Mouse (Mus musculus): ENCODE measurements around the gene Cpa2. TPM values are rescaled to one million over a fixed set of nuclear protein-coding genes. Genes with fewer than 3 reads are reported as not detected.

Cpa2 gene
- total and polyA plus RNA-seq, 3 experiments = 0.12 to 0.43 TPM; not detected in 1

GRCm38 (mm10) chr6:30538240-30538639 lies 3.1 kb upstream of the Cpa2 start:
- H3K27me3 ChIP-seq (ENCODE audit: control insufficient read depth in 1 of 2, insufficient read depth in 2 of 2, low read length in 2 of 2) = peaks cover 3 to 6% of the 10 kb centered on the region in 2 experiments; a peak in 3 of 4 replicates
- H3K4me3 ChIP-seq (ENCODE audit: control insufficient read depth in 1 of 2, insufficient read depth in 1 of 2, low read depth in 2 of 2, low read length in 2 of 2) = no peak overlapping the region
- TF ChIP-seq ETS1 (IDR thresholded peaks at IDR 0.05; ENCODE audit: low read depth, low read length) = no peak
- TF ChIP-seq NELFE (IDR thresholded peaks at IDR 0.05; ENCODE audit: low read depth, low read length) = no peak
- no peak for TF ChIP-seq ZNF384 (IDR thresholded peaks at IDR 0.05; ENCODE audit: low read depth, low read length)
- no peak for TF ChIP-seq RCOR1 (IDR thresholded peaks at IDR 0.05; ENCODE audit: low read depth, low read length)
- no peak for TF ChIP-seq ZC3H11A (IDR thresholded peaks at IDR 0.05; ENCODE audit: low read depth, low read length)
- TF ChIP-seq POLR2AphosphoS2 (IDR thresholded peaks at IDR 0.05; ENCODE audit: low read length) = no peak
- TF ChIP-seq GABPA (IDR thresholded peaks at IDR 0.05; ENCODE audit: low read depth, low read length) = no peak
- no peak for TF ChIP-seq GATA1 (IDR thresholded peaks at IDR 0.05; ENCODE audit: low read depth, low read length)
- TF ChIP-seq E2F4 (IDR thresholded peaks at IDR 0.05; ENCODE audit: borderline replicate concordance, low read depth, low read length) = no peak
- no peak for TF ChIP-seq JUND (IDR thresholded peaks at IDR 0.05; ENCODE audit: low read depth, low read length)
- no peak for TF ChIP-seq CTCF (IDR thresholded peaks at IDR 0.05 in 2 of 3, conservative IDR thresholded peaks at IDR 0.05 in 1 of 3; ENCODE audit: control insufficient read depth in 1 of 3, insufficient read depth in 1 of 3, low read depth in 2 of 3, low read length in 3 of 3, poor library complexity in 1 of 3, severe bottlenecking in 1 of 3)
- no peak for TF ChIP-seq CHD2 (IDR thresholded peaks at IDR 0.05; ENCODE audit: low read length)
- no peak for TF ChIP-seq ELF1 (IDR thresholded peaks at IDR 0.05; ENCODE audit: low read depth, low read length)
- no peak for TF ChIP-seq ZMIZ1 (IDR thresholded peaks at IDR 0.05; ENCODE audit: low read depth, low read length)
- no peak for TF ChIP-seq EP300 (IDR thresholded peaks at IDR 0.05; ENCODE audit: low read depth in 1 of 2, low read length in 2 of 2)
- TF ChIP-seq KAT2A (conservative IDR thresholded peaks at IDR 0.05; ENCODE audit: low read depth, low read length) = no peak
- TF ChIP-seq NRF1 (IDR thresholded peaks at IDR 0.05; ENCODE audit: insufficient read depth, low read depth, low read length, poor library complexity, severe bottlenecking) = no peak
- H3K36me3 ChIP-seq (ENCODE audit: control insufficient read depth in 1 of 2, insufficient read depth in 2 of 2, low read length in 2 of 2) = no peaks in the 10 kb centered on the region
- no peaks in the 10 kb centered on the region for H3K9me3 ChIP-seq (replicated peaks; ENCODE audit: insufficient read depth, low read length)
- no peaks in the 10 kb centered on the region for H3K79me2 ChIP-seq (ENCODE audit: control insufficient read depth, insufficient read depth, low read length, poor library complexity)
- H3K4me1 ChIP-seq (ENCODE audit: control insufficient read depth in 1 of 2, insufficient read depth in 2 of 2, low read length in 2 of 2) = no peaks in the 10 kb centered on the region
- no peak overlapping the region for H3K9ac ChIP-seq (ENCODE audit: control insufficient read depth, low read depth, low read length, poor library complexity, severe bottlenecking)
- no peak for DNase-seq (ENCODE audit: low read depth, low spot score)
- H3K27ac ChIP-seq (ENCODE audit: control insufficient read depth, low read depth, low read length) = no peak overlapping the region

- Histone ChIP-seq H3K4me3 (ENCODE audit: control insufficient read depth in 1 of 2, insufficient read depth in 1 of 2, low read depth in 2 of 2, low read length in 2 of 2) (no peak overlapping the region), H3K27ac (ENCODE audit: control insufficient read depth, low read depth, low read length) (no peak overlapping the region), H3K4me1 (ENCODE audit: control insufficient read depth in 1 of 2, insufficient read depth in 2 of 2, low read length in 2 of 2) (no peaks in the 10 kb centered on the region), H3K27me3 (ENCODE audit: control insufficient read depth in 1 of 2, insufficient read depth in 2 of 2, low read length in 2 of 2) (peaks cover 3 to 6% of the 10 kb centered on the region in 2 experiments; a peak in 3 of 4 replicates), H3K9me3 (replicated peaks; ENCODE audit: insufficient read depth, low read length) (no peaks in the 10 kb centered on the region), H3K79me2 (ENCODE audit: control insufficient read depth, insufficient read depth, low read length, poor library complexity) (no peaks in the 10 kb centered on the region), H3K9ac (ENCODE audit: control insufficient read depth, low read depth, low read length, poor library complexity, severe bottlenecking) (no peak overlapping the region), H3K36me3 (ENCODE audit: control insufficient read depth in 1 of 2, insufficient read depth in 2 of 2, low read length in 2 of 2) (no peaks in the 10 kb centered on the region)
- TF ChIP-seq KAT2A (conservative IDR thresholded peaks at IDR 0.05; ENCODE audit: low read depth, low read length) = no peak
- no peak for TF ChIP-seq NELFE (IDR thresholded peaks at IDR 0.05; ENCODE audit: low read depth, low read length)
- no peak for TF ChIP-seq SMC3 (IDR thresholded peaks at IDR 0.05; ENCODE audit: low read depth, low read length)
- TF ChIP-seq ETS1 (IDR thresholded peaks at IDR 0.05; ENCODE audit: low read depth, low read length) = no peak
- TF ChIP-seq TBP (IDR thresholded peaks at IDR 0.05; ENCODE audit: low read depth, low read length) = no peak
- TF ChIP-seq POLR2A (IDR thresholded peaks at IDR 0.05; ENCODE audit: control insufficient read depth in 1 of 2, insufficient read depth in 1 of 2, low read depth in 1 of 2, low read length in 2 of 2, poor library complexity in 1 of 2) = no peak
- no peak for TF ChIP-seq TCF12 (IDR thresholded peaks at IDR 0.05; ENCODE audit: low read depth, low read length)
- no peak for TF ChIP-seq E2F4 (IDR thresholded peaks at IDR 0.05; ENCODE audit: borderline replicate concordance, low read depth, low read length)
- no peak for TF ChIP-seq RAD21 (IDR thresholded peaks at IDR 0.05; ENCODE audit: low read depth, low read length)
- TF ChIP-seq ZKSCAN1 (IDR thresholded peaks at IDR 0.05; ENCODE audit: low read depth, low read length) = no peak
- TF ChIP-seq ZC3H11A (IDR thresholded peaks at IDR 0.05; ENCODE audit: low read depth, low read length) = no peak
- no peak for TF ChIP-seq USF1 (IDR thresholded peaks at IDR 0.05; ENCODE audit: low read depth, low read length)
- no peak for TF ChIP-seq MYB (IDR thresholded peaks at IDR 0.05; ENCODE audit: low read depth, low read length)
- TF ChIP-seq RCOR1 (IDR thresholded peaks at IDR 0.05; ENCODE audit: low read depth, low read length) = no peak
- DNase-seq (ENCODE audit: low read depth, low spot score) = no peak
Observed at GRCm38 (mm10) chr6:30538800-30539199, 2.6 kb upstream of the Cpa2 start.
